Mouse (Mus musculus) heart, embryonic 10.5 days (tissue): ENCODE measurements around the gene Pde4b. TPM values are rescaled to one million over a fixed set of nuclear protein-coding genes. Genes with fewer than 3 reads are reported as not detected.

ENCODE experiments used
- DNase-seq: peaks from one replicate; pipeline ENCODE4 v3.0.0-alpha.2; 2017; ENCODE audit warnings: low spot score
- H3K27ac ChIP-seq: fragments of 300-500 bp; sonication (generic); 2 replicates; pipeline ENCODE4 v1.5.1; 2016; ENCODE audit warnings: mild to moderate bottlenecking
- H3K27me3 ChIP-seq: fragments of 300-500 bp; sonication (generic); 2 replicates; pipeline ENCODE4 v1.6.1; 2016; ENCODE audit warnings: mild to moderate bottlenecking; ENCODE audit not compliant: poor library complexity, insufficient read depth, severe bottlenecking
- H3K36me3 ChIP-seq: fragments of 300-500 bp; sonication (generic); 2 replicates; pipeline ENCODE4 v1.6.1; 2016; ENCODE audit warnings: mild to moderate bottlenecking, moderate library complexity
- H3K4me1 ChIP-seq: fragments of 300-500 bp; sonication (generic); 2 replicates; pipeline ENCODE4 v1.6.1; 2016; ENCODE audit warnings: mild to moderate bottlenecking
- H3K4me3 ChIP-seq: fragments of 300-500 bp; sonication (generic); 2 replicates; pipeline ENCODE4 v1.5.1; 2016; ENCODE audit warnings: mild to moderate bottlenecking, moderate library complexity
- H3K9me3 ChIP-seq: fragments of 300-500 bp; sonication (generic); 2 replicates; pipeline ENCODE4 v1.6.1; 2016; ENCODE audit warnings: mild to moderate bottlenecking, moderate library complexity
- WGBS: fragments of 180-500 bp; shearing (Covaris S2); methylation state at CpG from one replicate; pipeline ENCODE4 v1.1.7; 2016; 5-methylcytosine and 5-hydroxymethylcytosine counted together
- polyA plus RNA-seq: library from polyadenylated mRNA; unstranded; fragments of >200 nt; fragmentation: Nextera tagmentation; extraction: Ambion mirVana; gene quantifications from 2 replicates; pipeline ENCODE4 v1.2.1, GENCODE M21; 2016

The Pde4b gene
- polyA plus RNA-seq, 1 experiment from 2014 or later: 13.9 TPM

DNA sequence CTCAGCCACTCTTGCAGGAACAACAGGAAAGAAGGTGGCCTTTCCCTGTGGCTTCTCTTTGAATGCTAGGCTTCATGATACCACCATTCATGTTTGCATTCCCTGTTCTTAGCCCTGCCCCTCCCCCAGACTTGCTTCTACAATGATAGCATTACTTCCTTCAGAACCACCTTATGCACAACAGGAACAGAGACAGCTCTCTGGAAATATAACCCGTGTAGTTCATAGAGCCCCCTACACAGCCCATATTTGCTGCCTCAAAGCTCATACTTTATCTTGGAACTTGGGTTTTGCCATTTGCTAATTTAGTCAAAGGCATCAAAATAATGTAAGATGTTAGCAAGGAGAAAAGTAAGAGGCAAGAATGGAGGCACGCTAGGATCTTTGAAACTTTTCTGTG lies 479.8 kb downstream of the Pde4b start:
- H3K27ac ChIP-seq: peak overlapping the region; percentile 64; the same call in 1 of the 2 replicates
- no peak overlapping the region for H3K4me3 ChIP-seq
- WGBS: 39% methylated on average over 2 of the region's 2 CpGs
- no peaks in the 10 kb centered on the region for H3K27me3 ChIP-seq
- H3K9me3 ChIP-seq: no peaks in the 10 kb centered on the region
- peaks cover 52% of the 10 kb centered on the region for H3K4me1 ChIP-seq
- no peaks in the 10 kb centered on the region for H3K36me3 ChIP-seq
- DNase-seq: no peak

GRCm38 (mm10) chr4:102567676-102568254 lies 480.4 kb downstream of the Pde4b start:
- Histone ChIP-seq H3K27ac (peak overlapping the region; percentile 64), H3K4me3 (0 out of 2 replicates have a peak overlapping the region, but pooled peaks have one; percentile 5), H3K36me3 (no peaks in the 10 kb centered on the region), H3K27me3 (no peaks in the 10 kb centered on the region), H3K4me1 (peaks cover 52% of the 10 kb centered on the region), H3K9me3 (no peaks in the 10 kb centered on the region)
- 7% methylated on average over 4 of the region's 4 CpGs for WGBS
- no peak for DNase-seq

- Histone ChIP-seq H3K4me3 (peak overlapping the region; percentile 67), H3K27me3 (no peaks in the 10 kb centered on the region), H3K9me3 (no peaks in the 10 kb centered on the region), H3K36me3 (no peaks in the 10 kb centered on the region), H3K27ac (peak overlapping the region; percentile 88), H3K4me1 (peaks cover 52% of the 10 kb centered on the region)
- no peak for DNase-seq
- under 1% methylated on average over 4 of the region's 4 CpGs for WGBS
Observed at GRCm38 (mm10) chr4:102568591-102568990, 481.2 kb downstream of the Pde4b start.

DNA sequence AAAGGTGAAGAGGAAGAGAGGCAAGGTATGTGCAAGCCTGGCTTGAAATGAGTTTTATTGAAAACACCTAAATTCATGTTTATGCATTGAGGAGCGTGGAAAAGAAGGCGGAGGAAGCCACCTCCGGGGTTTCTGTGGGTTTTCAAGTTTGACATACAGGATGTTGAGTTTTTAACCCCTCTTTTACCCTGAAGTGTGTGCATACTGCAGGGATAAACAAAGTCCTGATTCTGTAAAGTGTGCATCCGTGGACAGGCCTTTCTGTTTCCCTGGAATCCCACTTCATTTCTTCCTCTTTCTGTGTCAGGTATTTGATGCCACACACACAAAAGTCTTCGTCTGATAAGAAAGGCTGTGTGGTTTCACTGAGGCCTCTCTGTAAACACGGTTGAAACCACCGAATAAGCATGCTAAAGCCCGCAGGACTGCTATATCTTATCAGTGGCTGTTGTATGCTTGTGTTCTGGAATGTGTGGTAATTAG lies 481.8 kb downstream of the Pde4b start:
- no peak for DNase-seq
- Histone ChIP-seq H3K27ac (peak overlapping the region; percentile 88), H3K27me3 (no peaks in the 10 kb centered on the region), H3K4me1 (peaks cover 55% of the 10 kb centered on the region), H3K36me3 (no peaks in the 10 kb centered on the region), H3K4me3 (peak overlapping the region; percentile 67), H3K9me3 (no peaks in the 10 kb centered on the region)
- 3% methylated on average over 8 of the region's 8 CpGs for WGBS

DNA sequence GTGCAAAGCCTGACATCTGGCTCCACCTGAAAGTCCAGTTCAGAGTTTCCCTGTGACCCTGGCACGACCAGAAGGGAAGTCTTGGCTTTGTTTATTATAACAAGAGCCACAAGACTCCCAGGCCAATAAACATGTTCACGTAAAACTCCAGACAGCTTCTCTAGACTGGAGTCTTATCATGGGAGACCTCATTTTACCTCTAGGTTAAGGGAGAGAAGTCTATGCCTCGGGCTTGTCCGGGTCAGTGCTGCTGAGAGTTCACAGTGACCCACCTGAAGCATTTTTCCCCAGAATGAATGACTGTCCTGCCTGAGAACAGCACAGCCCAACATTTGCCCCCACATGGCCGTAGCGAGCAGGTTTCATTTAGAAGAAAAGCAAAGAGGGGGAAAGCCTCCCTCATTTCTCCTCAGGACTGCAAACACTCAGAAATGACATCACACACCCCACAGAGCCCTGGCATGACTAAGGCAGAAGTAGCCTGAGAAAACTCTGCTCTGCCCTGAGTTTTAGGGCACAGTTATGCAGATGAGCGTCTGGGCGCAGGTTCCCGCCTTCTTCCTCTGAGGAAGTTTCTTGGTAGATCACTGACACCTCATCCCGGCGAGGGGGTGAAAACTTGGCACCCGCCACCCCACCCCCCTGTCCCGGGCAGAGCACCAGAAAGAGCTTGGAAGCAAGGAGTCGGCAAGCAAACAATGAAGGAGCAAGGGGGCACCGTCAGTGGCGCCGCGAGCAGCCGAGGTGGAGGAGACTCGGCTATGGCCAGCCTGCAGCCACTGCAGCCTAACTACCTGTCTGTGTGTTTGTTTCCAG lies 482.8 kb downstream of the Pde4b start:
- peak overlapping the region; percentile 88 for H3K27ac ChIP-seq
- H3K4me1 ChIP-seq: peaks cover 59% of the 10 kb centered on the region
- H3K9me3 ChIP-seq: no peaks in the 10 kb centered on the region
- no peak for DNase-seq
- H3K4me3 ChIP-seq: peak overlapping the region; percentile 67
- under 1% methylated on average over 20 of the region's 20 CpGs for WGBS
- H3K27me3 ChIP-seq: no peaks in the 10 kb centered on the region
- H3K36me3 ChIP-seq: no peaks in the 10 kb centered on the region

DNA sequence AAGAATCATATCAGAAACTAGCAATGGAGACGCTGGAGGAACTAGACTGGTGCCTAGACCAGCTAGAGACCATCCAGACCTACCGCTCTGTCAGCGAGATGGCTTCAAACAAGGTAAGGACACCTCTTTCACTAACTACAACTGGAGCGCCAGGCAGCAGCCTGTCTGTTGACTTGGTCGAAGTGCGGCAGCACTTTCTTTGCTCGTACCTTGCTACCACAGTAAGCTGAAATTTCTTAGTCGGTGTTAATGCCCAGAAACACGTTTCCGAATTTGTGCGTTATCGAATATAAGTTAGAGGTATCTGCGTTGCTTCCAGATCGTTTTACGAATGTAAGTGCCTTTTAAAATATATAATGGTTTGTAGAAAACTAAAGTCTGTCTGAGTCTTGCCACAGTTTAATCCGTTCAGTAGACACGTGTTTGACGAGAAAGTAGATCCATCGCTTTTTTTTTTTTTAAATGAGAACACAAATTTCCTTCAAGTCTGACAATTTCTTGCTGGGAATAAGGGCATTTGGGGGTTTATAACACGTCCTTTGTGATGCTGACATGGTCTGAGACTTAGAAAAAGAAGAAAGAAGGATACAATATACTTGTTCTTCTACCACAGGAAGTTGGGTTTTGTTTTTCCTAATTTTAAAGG lies 483.5 kb downstream of the Pde4b start:
- Histone ChIP-seq H3K36me3 (no peaks in the 10 kb centered on the region), H3K9me3 (no peaks in the 10 kb centered on the region), H3K4me1 (peaks cover 53% of the 10 kb centered on the region), H3K27ac (peak overlapping the region; percentile 88), H3K4me3 (peak overlapping the region; percentile 67), H3K27me3 (no peaks in the 10 kb centered on the region)
- DNase-seq: no peak
- WGBS: 7% methylated on average over 20 of the region's 20 CpGs

GRCm38 (mm10) chr4:102572031-102572430 lies 484.7 kb downstream of the Pde4b start:
- no peak for DNase-seq
- Histone ChIP-seq H3K4me1 (peaks cover 45% of the 10 kb centered on the region), H3K36me3 (no peaks in the 10 kb centered on the region), H3K9me3 (no peaks in the 10 kb centered on the region), H3K27me3 (no peaks in the 10 kb centered on the region), H3K27ac (peak overlapping the region; percentile 56), H3K4me3 (peak overlapping the region; percentile 67)
- WGBS: 73% methylated on average over 6 of the region's 6 CpGs

- Histone ChIP-seq H3K4me3 (peak overlapping the region; percentile 67), H3K9me3 (no peaks in the 10 kb centered on the region), H3K36me3 (no peaks in the 10 kb centered on the region), H3K27ac (0 out of 2 replicates have a peak overlapping the region, but pooled peaks have one; percentile 56), H3K4me1 (peaks cover 40% of the 10 kb centered on the region), H3K27me3 (no peaks in the 10 kb centered on the region)
- no peak for DNase-seq
- WGBS: 73% methylated on average over 3 of the region's 3 CpGs
Observed at GRCm38 (mm10) chr4:102572591-102572990, 485.2 kb downstream of the Pde4b start.

- Histone ChIP-seq H3K27me3 (no peaks in the 10 kb centered on the region), H3K4me3 (no peak overlapping the region), H3K27ac (no peak overlapping the region), H3K36me3 (no peaks in the 10 kb centered on the region), H3K9me3 (no peaks in the 10 kb centered on the region), H3K4me1 (peaks cover 32% of the 10 kb centered on the region)
- 77% methylated on average over 4 of the region's 4 CpGs for WGBS
- no peak for DNase-seq
Observed at GRCm38 (mm10) chr4:102573361-102573781, 486.0 kb downstream of the Pde4b start.

DNA sequence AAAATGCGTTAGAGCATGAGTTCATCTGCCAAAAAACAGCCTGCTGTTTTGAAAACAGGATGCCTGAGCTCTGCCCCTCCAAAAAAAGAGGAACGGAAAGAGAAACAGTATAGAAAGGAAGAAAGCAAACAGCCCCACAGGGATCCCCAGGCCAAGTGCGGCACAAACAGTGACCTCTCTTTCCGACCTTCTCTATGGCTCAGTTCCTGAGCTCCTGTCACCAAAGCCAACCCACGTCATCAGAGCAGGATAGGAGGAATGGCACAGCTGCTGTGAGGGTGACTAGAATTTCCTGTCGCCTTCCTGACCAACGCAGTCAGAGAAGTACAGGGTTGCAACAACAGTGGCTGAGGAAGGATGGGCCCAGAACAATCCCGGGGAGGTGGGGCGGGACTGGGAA lies 486.9 kb downstream of the Pde4b start:
- peak overlapping the region; percentile 5; the same call in 1 of the 2 replicates for H3K4me3 ChIP-seq
- peaks cover 23% of the 10 kb centered on the region for H3K4me1 ChIP-seq
- DNase-seq: no peak
- 0 out of 2 replicates have a peak overlapping the region, but pooled peaks have one; percentile 60 for H3K27ac ChIP-seq
- 33% methylated on average over 9 of the region's 9 CpGs for WGBS
- H3K27me3 ChIP-seq: no peaks in the 10 kb centered on the region
- H3K9me3 ChIP-seq: no peaks in the 10 kb centered on the region
- no peaks in the 10 kb centered on the region for H3K36me3 ChIP-seq

DNA sequence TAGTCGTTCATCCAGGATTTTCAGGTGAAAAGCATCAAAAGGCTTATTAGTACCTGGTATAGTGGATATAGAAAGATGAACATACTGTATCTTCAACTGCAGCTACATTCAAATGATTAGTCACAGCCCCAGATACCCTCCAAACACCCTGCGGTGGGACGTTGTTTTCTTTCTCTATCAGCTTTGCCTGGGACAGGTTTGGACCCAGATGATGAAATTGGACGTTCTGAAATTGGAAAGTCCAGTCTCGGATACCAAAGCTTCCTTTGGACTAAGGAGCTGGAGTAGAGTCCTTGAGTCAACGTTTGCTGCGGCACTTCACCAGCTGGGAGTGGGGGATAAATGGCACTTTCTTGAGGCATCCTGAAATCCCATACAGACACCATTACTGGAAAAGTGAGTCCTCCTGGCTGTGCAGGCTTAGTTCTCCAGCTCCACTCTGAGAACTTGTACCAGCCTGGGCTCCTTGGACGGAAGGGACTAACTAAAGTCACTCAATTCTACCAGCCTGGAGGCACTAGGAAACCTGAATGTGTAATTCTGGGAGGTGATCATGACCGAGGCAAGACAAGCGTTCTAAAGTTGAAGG lies 487.4 kb downstream of the Pde4b start:
- Histone ChIP-seq H3K36me3 (no peaks in the 10 kb centered on the region), H3K9me3 (no peaks in the 10 kb centered on the region), H3K4me3 (no peak overlapping the region), H3K27ac (peak overlapping the region; percentile 42; the same call in 1 of the 2 replicates), H3K4me1 (peaks cover 18% of the 10 kb centered on the region), H3K27me3 (no peaks in the 10 kb centered on the region)
- DNase-seq: peak; percentile 53
- WGBS: 68% methylated on average over 10 of the region's 10 CpGs

GRCm38 (mm10) chr4:102576109-102576508 lies 488.8 kb downstream of the Pde4b start:
- no peak for DNase-seq
- Histone ChIP-seq H3K9me3 (no peaks in the 10 kb centered on the region), H3K36me3 (no peaks in the 10 kb centered on the region), H3K27me3 (no peaks in the 10 kb centered on the region), H3K4me3 (no peak overlapping the region), H3K27ac (no peak overlapping the region), H3K4me1 (peaks cover 9% of the 10 kb centered on the region; the same call in 1 of the 2 replicates)
- 86% methylated on average over 6 of the region's 6 CpGs for WGBS
